Mouse (Mus musculus) cortical plate, adult 2 months (tissue): ENCODE measurements around the gene Ccdc3. TPM values are rescaled to one million over a fixed set of nuclear protein-coding genes. Genes with fewer than 3 reads are reported as not detected.

Source experiments
- H3K27ac ChIP-seq: fragments of 200-500 bp; 2 replicates; pipeline ENCODE4 v1.5.1; 2012; ENCODE audit warnings: low read length, control low read depth, inconsistent platforms; ENCODE audit not compliant: insufficient read depth
- H3K4me1 ChIP-seq: fragments of 200-500 bp; 2 replicates; pipeline ENCODE4 v1.6.1; 2011; ENCODE audit warnings: low read length; ENCODE audit not compliant: control insufficient read depth, insufficient read depth
- H3K4me3 ChIP-seq: fragments of 200-500 bp; 2 replicates; pipeline ENCODE4 v1.5.1; 2011; ENCODE audit warnings: mild to moderate bottlenecking, low read length, control low read depth; ENCODE audit not compliant: insufficient read depth
- CTCF ChIP-seq: fragments of 200-500 bp; IDR thresholded peaks from 2 replicates; pipeline ENCODE4 v1.5.1; 2011; ENCODE audit warnings: mild to moderate bottlenecking, control low read depth, low read length; ENCODE audit not compliant: insufficient read depth; ENCODE audit errors: extremely low read depth
- POLR2A ChIP-seq: fragments of 200-500 bp; IDR thresholded peaks from 2 replicates; pipeline ENCODE4 v1.6.1; 2011; ENCODE audit warnings: mild to moderate bottlenecking, low read length, control low read depth; ENCODE audit not compliant: insufficient read depth; ENCODE audit errors: extremely low read depth
- polyA plus RNA-seq: library from polyadenylated mRNA; depleted of rRNA; stranded (reverse); fragments of >200 nt; gene quantifications from 2 replicates; pipeline ENCODE4 v1.2.3, GENCODE M21; 2012

Gene Ccdc3
- polyA plus RNA-seq, 1 experiment, result 11.4 TPM

GRCm38 (mm10) chr2:5114386-5114785, 23.2 kb upstream of the Ccdc3 start:
- Histone ChIP-seq H3K4me1 (no peaks in the 10 kb centered on the region; the same call in 1 of the 2 replicates), H3K4me3 (no peak overlapping the region), H3K27ac (no peak overlapping the region)
- TF ChIP-seq POLR2A, result no peak
- no peak for TF ChIP-seq CTCF

- TF ChIP-seq POLR2A, result no peak
- TF ChIP-seq CTCF, result no peak
- Histone ChIP-seq H3K4me3 (no peak overlapping the region), H3K4me1 (no peaks in the 10 kb centered on the region; the same call in 1 of the 2 replicates), H3K27ac (no peak overlapping the region)
Measured at GRCm38 (mm10) chr2:5116856-5117532, 20.6 kb upstream of the Ccdc3 start.

GRCm38 (mm10) chr2:5125506-5125905, 12.1 kb upstream of the Ccdc3 start:
- Histone ChIP-seq H3K4me1 (no peaks in the 10 kb centered on the region), H3K4me3 (no peak overlapping the region), H3K27ac (no peak overlapping the region)
- TF ChIP-seq POLR2A (no peak), CTCF (no peak)

GRCm38 (mm10) chr2:5127369-5127768, 10.2 kb upstream of the Ccdc3 start:
- no peak for TF ChIP-seq POLR2A
- Histone ChIP-seq H3K27ac (no peak overlapping the region), H3K4me1 (no peaks in the 10 kb centered on the region), H3K4me3 (no peak overlapping the region)

GRCm38 (mm10) chr2:5129099-5129498, 8.5 kb upstream of the Ccdc3 start:
- Histone ChIP-seq H3K4me3 (no peak overlapping the region), H3K27ac (no peak overlapping the region), H3K4me1 (no peaks in the 10 kb centered on the region)
- no peak for TF ChIP-seq CTCF
- TF ChIP-seq POLR2A, result no peak

GRCm38 (mm10) chr2:5132046-5132445, 5.5 kb upstream of the Ccdc3 start:
- Histone ChIP-seq H3K27ac (no peak overlapping the region), H3K4me3 (no peak overlapping the region), H3K4me1 (no peaks in the 10 kb centered on the region)
- no peak for TF ChIP-seq POLR2A
- TF ChIP-seq CTCF, result no peak

GRCm38 (mm10) chr2:5134959-5135743, 2.4 kb upstream of the Ccdc3 start:
- H3K27ac ChIP-seq, result no peak overlapping the region
- no peak for TF ChIP-seq POLR2A
- TF ChIP-seq CTCF, result no peak

GRCm38 (mm10) chr2:5139961-5140360, 2.4 kb downstream of the Ccdc3 start:
- Histone ChIP-seq H3K27ac (no peak overlapping the region), H3K4me3 (no peak overlapping the region), H3K4me1 (no peaks in the 10 kb centered on the region)
- TF ChIP-seq POLR2A (no peak), CTCF (no peak)

More at GRCm38 (mm10) chr2:5134959-5135743, 2.4 kb upstream of the Ccdc3 start:
- no peaks in the 10 kb centered on the region for H3K4me1 ChIP-seq
- no peak overlapping the region for H3K4me3 ChIP-seq

GRCm38 (mm10) chr2:5144446-5144845, 6.9 kb downstream of the Ccdc3 start:
- Histone ChIP-seq H3K4me3 (no peak overlapping the region), H3K4me1 (no peaks in the 10 kb centered on the region), H3K27ac (no peak overlapping the region)
- TF ChIP-seq POLR2A (no peak), CTCF (no peak)

- Histone ChIP-seq H3K4me3 (no peak overlapping the region), H3K4me1 (no peaks in the 10 kb centered on the region), H3K27ac (no peak overlapping the region)
- TF ChIP-seq POLR2A (no peak), CTCF (no peak)
Measured at GRCm38 (mm10) chr2:5147907-5148306, 10.3 kb downstream of the Ccdc3 start.
